Mouse (Mus musculus) forebrain, embryonic 12.5 days (tissue): ENCODE results near the gene Slc35b4. TPM values are rescaled to one million over a fixed set of nuclear protein-coding genes. Genes with fewer than 3 reads are reported as not detected.

Source experiments
- polyA plus RNA-seq: library from polyadenylated mRNA; unstranded; fragments of >200 nt; fragmentation: Nextera tagmentation; extraction: Ambion mirVana; gene quantifications from 2 replicates; pipeline ENCODE4 v1.2.1, GENCODE M21; 2016

Slc35b4 gene
- polyA plus RNA-seq, 1 experiment from 2014 or later, result 41.8 TPM

Other genes starting within 250 kb of the Slc35b4 start
- gene Lrguk, start 147.7 kb downstream of the Slc35b4 start, polyA plus RNA-seq, result 0.90 and 0.98 TPM in 2 replicates
- gene Akr1b3, start 140.4 kb upstream of the Slc35b4 start, polyA plus RNA-seq, result 135 and 136 TPM in 2 replicates
- 13.6 and 18.5 TPM in 2 replicates for gene Akr1b8, start 177.0 kb upstream of the Slc35b4 start, polyA plus RNA-seq
- gene Akr1b10, start 207.1 kb upstream of the Slc35b4 start, polyA plus RNA-seq, result 9.4 and 10.1 TPM in 2 replicates
- gene Akr1b7, start 235.2 kb upstream of the Slc35b4 start, polyA plus RNA-seq, result not detected in 2 replicates